Mouse (Mus musculus): Measurements from ENCODE around the gene Ercc4. TPM values are rescaled to one million over a fixed set of nuclear protein-coding genes. Genes with fewer than 3 reads are reported as not detected.
"Not testable (repeated sequence)": the region's sequence is repeated elsewhere in the genome, so short reads cannot be mapped to it uniquely, and the experiment has no call there.

Gene Ercc4
- polyA plus RNA-seq (2015; fragmentation: Nextera tagmentation; extraction: Ambion mirVana): 12.9 and 14.8 TPM in 2 replicates

DNA sequence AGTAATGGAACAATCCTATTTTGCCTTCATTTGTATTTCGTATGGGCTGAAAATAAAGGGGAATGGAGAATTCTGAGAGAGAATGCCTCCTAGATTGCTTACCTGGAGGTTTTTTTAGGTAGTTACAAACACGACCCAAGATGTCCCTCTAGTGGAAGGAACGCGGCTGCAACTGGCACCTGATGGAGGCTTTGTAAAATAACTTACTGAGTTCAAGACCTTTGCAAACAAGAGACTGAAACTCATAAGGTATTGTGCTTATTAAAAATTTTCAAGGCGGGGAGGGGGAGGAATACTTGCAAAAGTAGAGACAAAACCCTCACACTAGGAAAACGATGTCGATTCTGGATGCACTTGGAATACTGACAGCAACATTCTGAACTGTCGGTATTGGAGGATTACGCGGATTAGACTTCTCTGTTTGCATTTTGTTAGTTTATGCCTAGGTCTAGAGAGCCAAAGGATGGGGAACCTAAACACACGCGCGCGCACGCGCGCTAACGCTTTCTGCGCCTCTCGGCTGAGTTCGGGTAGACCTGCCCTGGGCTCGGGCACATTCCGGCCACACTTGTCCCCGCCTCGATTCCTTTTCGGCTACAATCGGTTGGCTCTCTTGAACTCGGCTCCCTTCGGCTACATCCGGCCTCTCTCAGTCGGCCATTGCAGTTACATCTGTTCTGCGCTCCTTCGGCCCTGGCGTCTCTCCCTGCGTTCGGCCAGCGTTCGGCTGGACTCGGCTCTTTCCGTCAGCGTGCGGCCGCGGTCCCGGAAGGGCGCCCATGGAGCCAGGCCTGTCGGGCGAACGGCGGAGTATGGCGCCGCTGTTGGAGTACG, at the start of gene Ercc4:
Gene Ercc4, plus strand, starts transcription at position 529 of the 834 bp plus-strand sequence.
- Histone ChIP-seq H3K4me2 (peak within 1 kb of the TSS; percentile 74), H3K27me3 (no peaks in the 10 kb centered on the region), H3K9me3 (no peaks in the 10 kb centered on the region), H3K4me1 (peaks cover 7% of the 10 kb centered on the region), H3K9ac (peak within 1 kb of the TSS; percentile 94), H3K27ac (peak within 1 kb of the TSS; percentile 87), H3K36me3 (peaks cover 23% of the 10 kb centered on the region), H3K4me3 (peak within 1 kb of the TSS; percentile 75)
- WGBS: 1% methylated on average over 53 of the region's 53 CpGs
- peak; percentile 98 for ATAC-seq (ENCODE audit: insufficient number of reproducible peaks, insufficient read depth, low FRiP score, low TSS enrichment, low read depth)

DNA sequence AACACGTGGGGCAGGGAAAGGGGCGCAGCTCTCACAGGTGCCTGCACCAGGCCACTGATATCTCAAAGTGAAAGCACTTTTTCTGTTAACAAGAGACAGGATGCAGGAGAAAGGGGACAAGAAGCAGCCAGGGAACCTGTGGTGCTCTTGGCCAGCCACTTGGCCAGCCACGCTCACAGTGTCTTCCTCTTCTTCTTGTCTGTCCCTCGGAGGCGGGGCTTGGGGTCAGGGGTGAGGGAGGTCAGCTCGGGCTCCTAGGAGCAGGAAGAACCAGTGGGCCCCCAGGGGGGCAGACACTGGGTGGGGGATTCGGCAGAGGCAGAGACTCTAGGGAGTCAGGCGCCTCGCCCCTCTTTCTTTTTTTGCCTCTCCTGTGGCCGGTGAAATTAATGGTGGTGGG, 48.4 kb upstream of the Ercc4 start:
- no peak for ATAC-seq (ENCODE audit: insufficient number of reproducible peaks, insufficient read depth, low FRiP score, low TSS enrichment, low read depth)
- WGBS: 24% methylated on average over 10 of the region's 10 CpGs
- no peaks in the 10 kb centered on the region for H3K27me3 ChIP-seq
- H3K9me3 ChIP-seq: no peaks in the 10 kb centered on the region
- H3K4me3 ChIP-seq: no peak overlapping the region
- no peak overlapping the region for H3K27ac ChIP-seq
- peak overlapping the region; percentile 39 for H3K4me2 ChIP-seq
- H3K9ac ChIP-seq: no peak overlapping the region
- H3K36me3 ChIP-seq: no peaks in the 10 kb centered on the region
- H3K4me1 ChIP-seq: no peaks in the 10 kb centered on the region

DNA sequence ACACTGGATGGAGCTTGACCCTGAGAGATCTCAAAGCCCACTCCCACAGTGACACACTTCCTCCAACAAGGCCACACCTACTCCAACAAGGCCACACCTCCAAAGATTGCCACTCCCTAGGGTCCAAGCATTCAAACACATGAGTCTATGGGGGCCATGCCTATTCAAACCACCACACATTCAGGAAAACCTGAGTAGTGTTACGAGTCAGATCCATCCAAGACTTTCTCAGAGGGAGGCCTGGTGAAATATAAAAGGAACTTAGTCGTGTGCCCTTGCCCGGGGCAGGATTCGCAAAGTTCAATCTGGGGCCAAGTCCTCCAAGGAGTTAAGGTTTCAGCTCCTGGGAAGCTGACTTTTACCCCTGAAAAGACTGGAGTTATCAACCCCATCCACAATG, 35.3 kb upstream of the Ercc4 start:
- no peaks in the 10 kb centered on the region for H3K4me1 ChIP-seq
- H3K4me3 ChIP-seq: no peak overlapping the region
- ATAC-seq (ENCODE audit: insufficient number of reproducible peaks, insufficient read depth, low FRiP score, low TSS enrichment, low read depth): no peak
- H3K4me2 ChIP-seq: no peak overlapping the region
- H3K27me3 ChIP-seq: no peaks in the 10 kb centered on the region
- 75% methylated on average over 4 of the region's 4 CpGs for WGBS
- no peak overlapping the region for H3K9ac ChIP-seq
- H3K27ac ChIP-seq: no peak overlapping the region
- H3K36me3 ChIP-seq: no peaks in the 10 kb centered on the region
- H3K9me3 ChIP-seq: no peaks in the 10 kb centered on the region

DNA sequence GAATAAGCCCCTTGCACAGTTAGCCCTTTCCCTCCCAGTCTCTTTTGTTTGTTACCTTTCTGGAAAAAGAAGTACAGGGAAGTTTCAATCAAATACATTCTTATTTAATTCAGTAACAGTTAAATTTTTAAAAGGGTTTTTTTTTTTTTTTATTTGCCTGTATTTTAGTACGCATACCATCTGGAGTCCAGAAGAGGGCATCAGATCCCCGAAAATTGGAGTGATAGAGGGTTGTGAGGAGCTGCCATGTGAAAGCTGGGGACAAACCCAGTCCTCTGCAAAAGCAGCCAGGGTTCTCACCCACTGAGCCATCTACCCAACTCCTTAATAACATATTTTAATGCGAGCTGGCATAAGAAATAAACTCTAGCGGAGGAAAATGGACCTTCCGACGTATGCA, 29.3 kb upstream of the Ercc4 start:
- ATAC-seq (ENCODE audit: insufficient number of reproducible peaks, insufficient read depth, low FRiP score, low TSS enrichment, low read depth): no peak
- Histone ChIP-seq H3K27ac (no peak overlapping the region), H3K9me3 (no peaks in the 10 kb centered on the region), H3K27me3 (no peaks in the 10 kb centered on the region), H3K4me3 (no peak overlapping the region), H3K4me2 (no peak overlapping the region), H3K36me3 (no peaks in the 10 kb centered on the region), H3K9ac (no peak overlapping the region), H3K4me1 (no peaks in the 10 kb centered on the region)
- WGBS: 74% methylated on average over 6 of the region's 6 CpGs

DNA sequence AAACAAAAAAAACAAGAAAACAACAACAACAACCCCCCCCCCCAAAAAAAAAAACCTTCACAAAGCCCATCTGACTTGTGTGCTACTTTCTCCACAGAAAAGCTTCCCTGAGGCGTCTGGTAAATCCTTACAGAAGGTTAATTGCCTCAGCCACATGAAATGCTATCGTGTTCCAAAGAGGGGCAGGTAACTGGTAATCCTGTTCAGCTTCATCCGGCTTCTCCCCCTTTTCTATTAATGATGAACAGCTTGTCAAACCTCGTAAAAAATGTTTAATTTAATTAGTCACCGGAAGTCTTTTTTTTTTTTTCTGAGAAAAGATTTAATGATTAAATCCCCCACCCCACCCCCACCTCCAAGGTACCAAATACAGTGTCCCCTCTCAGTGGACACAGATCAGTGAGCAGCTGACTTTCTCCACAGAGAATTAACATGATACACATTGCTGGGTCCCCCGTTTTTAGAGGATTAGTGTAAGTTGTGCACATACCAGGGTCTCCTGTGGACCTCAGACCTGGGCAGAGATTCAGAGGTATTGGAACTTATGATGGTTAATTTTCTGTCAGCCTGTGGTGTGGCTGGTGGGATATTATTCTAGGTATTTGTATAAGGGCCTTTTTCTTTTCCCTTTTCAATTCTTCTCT, 26.2 kb upstream of the Ercc4 start:
- 42% methylated on average over 6 of the region's 6 CpGs for WGBS
- H3K4me2 ChIP-seq: no peak overlapping the region
- no peak overlapping the region for H3K27ac ChIP-seq
- no peak for ATAC-seq (ENCODE audit: insufficient number of reproducible peaks, insufficient read depth, low FRiP score, low TSS enrichment, low read depth)
- H3K27me3 ChIP-seq: no peaks in the 10 kb centered on the region
- no peaks in the 10 kb centered on the region for H3K4me1 ChIP-seq
- H3K9me3 ChIP-seq: no peaks in the 10 kb centered on the region
- no peak overlapping the region for H3K4me3 ChIP-seq
- H3K36me3 ChIP-seq: no peaks in the 10 kb centered on the region
- H3K9ac ChIP-seq: no peak overlapping the region

DNA sequence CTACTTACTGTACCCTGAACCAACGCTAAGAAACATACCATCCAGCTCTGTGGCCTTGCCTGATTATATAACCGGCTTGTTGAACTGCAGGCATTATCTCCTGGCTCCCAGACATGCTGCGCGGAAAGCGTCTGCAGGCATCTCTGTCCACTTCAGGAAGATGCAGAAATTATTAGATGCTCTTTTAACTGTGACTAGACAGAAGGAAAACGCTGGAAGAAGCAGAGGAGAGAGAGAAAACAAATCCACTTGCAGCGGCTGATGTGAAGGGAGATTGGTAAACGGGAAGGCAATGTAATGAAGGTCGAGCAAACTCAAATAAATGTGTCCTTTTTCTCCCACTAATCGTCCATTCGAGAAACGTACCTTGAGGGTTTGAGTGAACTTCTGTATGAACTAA, 1.1 kb upstream of the Ercc4 start:
- peaks cover 7% of the 10 kb centered on the region for H3K4me1 ChIP-seq
- 86% methylated on average over 12 of the region's 12 CpGs for WGBS
- no peak for ATAC-seq (ENCODE audit: insufficient number of reproducible peaks, insufficient read depth, low FRiP score, low TSS enrichment, low read depth)
- no peak overlapping the region for H3K9ac ChIP-seq
- H3K4me3 ChIP-seq: no peak overlapping the region
- H3K27ac ChIP-seq: no peak overlapping the region
- H3K9me3 ChIP-seq: no peaks in the 10 kb centered on the region
- peaks cover 14% of the 10 kb centered on the region for H3K36me3 ChIP-seq
- H3K4me2 ChIP-seq: no peak overlapping the region
- H3K27me3 ChIP-seq: no peaks in the 10 kb centered on the region

DNA sequence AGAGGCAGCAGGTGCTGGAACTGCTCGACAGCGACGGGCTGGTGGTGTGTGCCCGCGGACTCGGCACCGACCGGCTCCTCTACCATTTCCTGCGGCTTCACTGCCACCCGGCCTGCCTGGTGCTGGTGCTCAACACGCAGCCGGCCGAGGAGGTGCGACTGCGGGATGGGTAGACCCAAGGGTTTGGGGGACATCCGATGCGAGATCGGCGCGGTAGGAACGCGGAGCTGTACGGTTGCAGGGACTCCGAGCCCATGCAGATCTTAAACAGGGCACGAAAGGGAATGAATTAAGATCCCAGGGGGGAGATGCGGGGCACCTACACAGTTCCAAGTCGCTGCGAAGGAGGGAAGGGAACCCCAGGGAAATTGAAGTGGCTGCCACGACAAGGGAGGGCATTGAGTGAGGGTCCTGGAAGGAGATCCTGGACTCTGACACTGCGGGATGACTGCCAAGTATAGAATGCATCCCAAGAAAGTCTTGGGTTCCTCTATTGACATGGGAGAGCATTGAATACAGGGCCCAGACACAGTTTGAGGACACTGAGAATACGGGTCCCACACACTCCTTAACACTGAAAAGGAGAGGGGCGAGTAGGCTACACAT, 609 bp downstream of the Ercc4 start:
- H3K9me3 ChIP-seq: no peaks in the 10 kb centered on the region
- H3K27me3 ChIP-seq: no peaks in the 10 kb centered on the region
- peaks cover 29% of the 10 kb centered on the region for H3K36me3 ChIP-seq
- peaks cover 7% of the 10 kb centered on the region for H3K4me1 ChIP-seq
- peak overlapping the region; percentile 87 for H3K27ac ChIP-seq
- H3K4me3 ChIP-seq: peak overlapping the region; percentile 75
- H3K9ac ChIP-seq: peak overlapping the region; percentile 94
- H3K4me2 ChIP-seq: peak overlapping the region; percentile 74
- peak; percentile 70 for ATAC-seq (ENCODE audit: insufficient number of reproducible peaks, insufficient read depth, low FRiP score, low TSS enrichment, low read depth)
- under 1% methylated on average over 32 of the region's 32 CpGs for WGBS

DNA sequence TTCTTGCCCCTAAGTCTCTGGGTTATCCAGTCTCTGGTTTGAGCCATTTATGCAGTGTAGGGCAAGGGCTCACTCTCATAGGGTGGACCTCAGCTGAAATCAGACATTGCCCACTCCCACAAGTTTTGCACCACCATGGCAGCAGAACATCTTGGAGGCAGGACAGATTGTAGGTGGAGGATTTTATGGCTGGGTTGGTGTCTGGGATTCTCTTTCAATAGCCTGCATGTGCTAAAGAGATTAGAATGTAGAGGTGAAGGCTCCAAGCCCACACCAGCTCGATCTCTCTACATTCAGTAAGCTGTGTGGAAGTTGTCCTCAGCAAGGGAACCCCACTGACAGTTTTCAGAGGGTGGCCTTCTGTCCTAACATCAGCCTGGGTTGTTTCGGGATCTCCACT, 5.3 kb downstream of the Ercc4 start:
- Histone ChIP-seq H3K4me1 (peaks cover 7% of the 10 kb centered on the region), H3K27me3 (no peaks in the 10 kb centered on the region), H3K9me3 (no peaks in the 10 kb centered on the region), H3K9ac (no peak overlapping the region), H3K4me2 (no peak overlapping the region), H3K27ac (no peak overlapping the region), H3K4me3 (no peak overlapping the region), H3K36me3 (peaks cover 42% of the 10 kb centered on the region)
- ATAC-seq (ENCODE audit: insufficient number of reproducible peaks, insufficient read depth, low FRiP score, low TSS enrichment, low read depth): no peak
- 87% methylated on average over 2 of the region's 2 CpGs for WGBS

DNA sequence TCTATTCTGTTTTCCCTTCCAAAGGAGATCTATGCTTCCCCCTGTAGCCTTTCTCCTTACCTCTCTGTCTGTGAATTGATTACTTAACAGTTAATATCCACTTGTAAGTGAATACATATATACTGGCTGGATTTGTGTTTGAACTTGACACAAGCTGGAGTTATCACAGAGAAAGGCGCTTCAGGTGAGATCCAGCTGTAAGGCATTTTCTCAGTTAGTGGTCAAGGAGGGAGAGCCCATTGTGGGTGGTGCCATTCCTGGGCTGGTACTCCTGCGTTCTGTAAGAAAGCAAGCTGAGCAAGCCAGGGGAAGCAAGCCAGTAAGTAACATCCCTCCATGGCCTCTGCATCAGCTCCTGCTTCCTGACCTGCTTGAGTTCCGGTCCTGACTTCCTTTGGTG, 6.0 kb downstream of the Ercc4 start:
- H3K4me2 ChIP-seq; H3K4me3 ChIP-seq; H3K9ac ChIP-seq; H3K27ac ChIP-seq; H3K4me1 ChIP-seq; ATAC-seq (ENCODE audit: insufficient number of reproducible peaks, insufficient read depth, low FRiP score, low TSS enrichment, low read depth); H3K27me3 ChIP-seq; H3K9me3 ChIP-seq: not testable (repeated sequence)
- 92% methylated on average over 3 of the region's 3 CpGs for WGBS
- H3K36me3 ChIP-seq: peaks cover 42% of the 10 kb centered on the region

DNA sequence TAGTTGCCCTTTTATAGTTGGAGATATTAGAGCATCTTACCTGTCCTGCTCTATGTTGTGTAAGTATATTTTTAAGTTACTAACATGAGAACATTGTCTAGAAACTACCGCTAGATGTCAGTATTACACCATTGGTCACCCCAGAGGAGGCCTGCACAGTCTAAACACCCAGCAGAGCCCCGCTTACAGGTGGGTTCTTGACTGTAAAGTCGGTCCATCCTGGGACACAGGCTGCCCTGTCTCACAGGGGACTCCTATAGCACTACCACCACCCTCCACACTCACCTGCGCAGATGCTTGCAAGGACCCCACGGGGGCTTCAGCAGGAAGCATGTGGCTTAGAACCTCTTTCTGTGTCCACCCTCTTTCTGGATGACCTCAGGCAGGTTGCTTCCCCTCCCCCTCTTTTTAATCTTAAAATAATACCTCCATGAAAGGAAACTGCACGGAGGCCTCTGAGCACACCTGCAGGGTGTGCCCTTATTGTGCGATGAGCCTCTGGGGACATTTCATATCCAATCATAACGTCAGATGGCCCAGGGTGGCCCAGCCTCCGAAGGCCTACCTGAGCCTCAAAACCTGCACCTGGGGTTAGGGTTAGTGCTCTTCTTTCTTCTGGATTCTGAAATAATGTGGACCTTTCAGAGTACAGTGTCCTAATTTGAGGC, 7.9 kb downstream of the Ercc4 start:
- Histone ChIP-seq H3K27me3 (no peaks in the 10 kb centered on the region), H3K9ac (no peak overlapping the region), H3K9me3 (no peaks in the 10 kb centered on the region), H3K4me1 (no peaks in the 10 kb centered on the region), H3K27ac (no peak overlapping the region), H3K4me2 (no peak overlapping the region), H3K4me3 (no peak overlapping the region), H3K36me3 (peaks cover 53% of the 10 kb centered on the region)
- 62% methylated on average over 9 of the region's 9 CpGs for WGBS
- ATAC-seq (ENCODE audit: insufficient number of reproducible peaks, insufficient read depth, low FRiP score, low TSS enrichment, low read depth): peak; percentile 84; the same call in 1 of the 2 replicates

DNA sequence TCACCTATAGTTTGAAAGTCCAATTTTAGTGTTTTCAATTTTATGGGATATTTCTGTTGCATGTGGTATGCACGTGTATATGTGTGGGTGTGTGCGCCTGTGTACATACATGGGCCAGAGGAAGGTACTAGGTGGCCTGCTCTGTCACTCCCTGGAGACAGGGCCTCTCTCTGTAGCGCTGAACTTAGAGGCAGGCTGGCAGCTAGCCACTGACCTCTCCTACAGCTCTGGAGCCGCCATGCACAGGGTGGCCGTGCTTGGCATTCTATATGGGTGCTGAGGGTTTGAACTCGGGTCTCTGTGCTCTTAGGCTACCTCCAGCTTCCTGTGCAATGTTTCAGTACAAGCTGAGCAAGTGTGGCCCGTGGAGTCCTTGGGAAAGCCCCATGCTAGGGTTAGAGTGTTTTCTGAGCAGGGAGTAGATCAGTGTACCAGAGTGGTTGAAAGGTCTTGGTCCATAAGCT, 8.5 kb downstream of the Ercc4 start:
- Histone ChIP-seq H3K27me3 (no peaks in the 10 kb centered on the region), H3K9ac (no peak overlapping the region)

More for the DNA sequence above, 8.5 kb downstream of the Ercc4 start:
- ATAC-seq (ENCODE audit: insufficient number of reproducible peaks, insufficient read depth, low FRiP score, low TSS enrichment, low read depth): no peak
- Histone ChIP-seq H3K9me3 (no peaks in the 10 kb centered on the region), H3K4me3 (no peak overlapping the region), H3K4me1 (no peaks in the 10 kb centered on the region), H3K27ac (no peak overlapping the region), H3K36me3 (peaks cover 51% of the 10 kb centered on the region), H3K4me2 (no peak overlapping the region)
- 87% methylated on average over 7 of the region's 7 CpGs for WGBS
